Mouse (Mus musculus) frontal cortex, postnatal 25 days (tissue): Measurements from ENCODE around the gene Fam205a4.
"Not testable (repeated sequence)": the region's sequence is repeated elsewhere in the genome, so short reads cannot be mapped to it uniquely, and the experiment has no call there.

Experiments
- DNase-seq, 2 experiments: peaks; one replicate each; pipeline ENCODE4 v3.0.0; 2022; ENCODE audit warnings: low spot score in 2 of 2

The Fam205a4 gene

GRCm38 (mm10) chr4:41965758-41966157 is at the start of gene Fam205a4:
Fam205a4 (plus strand) TSS chr4:41966058.
- not testable (repeated sequence) for DNase-seq

- not testable (repeated sequence) for DNase-seq
Observed at GRCm38 (mm10) chr4:41941272-41941671, 24.6 kb upstream of the Fam205a4 start, which contains the start of gene Gm20878. Gm20878 (plus strand) TSS chr4:41941572.
